Mouse (Mus musculus) thymus, postnatal 0 days (tissue): ENCODE data around the gene C1ra. TPM values are rescaled to one million over a fixed set of nuclear protein-coding genes. Genes with fewer than 3 reads are reported as not detected.
"Not testable (repeated sequence)": the region's sequence is repeated elsewhere in the genome, so short reads cannot be mapped to it uniquely, and the experiment has no call there.

Experiments
- DNase-seq: peaks from one replicate; pipeline ENCODE4 v3.0.0-alpha.2; 2015; ENCODE audit warnings: low spot score
- polyA plus RNA-seq: library from polyadenylated mRNA; unstranded; fragments of >200 nt; fragmentation: Nextera tagmentation; extraction: Ambion mirVana; gene quantifications from 2 replicates; pipeline ENCODE4 v1.2.1, GENCODE M21; 2015

The C1ra gene
- 6.5 and 7.4 TPM in 2 replicates for polyA plus RNA-seq

- DNase-seq, result peak; percentile 47
Observed at GRCm38 (mm10) chr6:124512355-124512836, at the start of gene C1ra. Gene C1ra, plus strand, starts transcription at chr6:124512405.

- DNase-seq, result peak; percentile 11
Observed at GRCm38 (mm10) chr6:124463881-124464291, 48.3 kb upstream of the C1ra start.

DNA sequence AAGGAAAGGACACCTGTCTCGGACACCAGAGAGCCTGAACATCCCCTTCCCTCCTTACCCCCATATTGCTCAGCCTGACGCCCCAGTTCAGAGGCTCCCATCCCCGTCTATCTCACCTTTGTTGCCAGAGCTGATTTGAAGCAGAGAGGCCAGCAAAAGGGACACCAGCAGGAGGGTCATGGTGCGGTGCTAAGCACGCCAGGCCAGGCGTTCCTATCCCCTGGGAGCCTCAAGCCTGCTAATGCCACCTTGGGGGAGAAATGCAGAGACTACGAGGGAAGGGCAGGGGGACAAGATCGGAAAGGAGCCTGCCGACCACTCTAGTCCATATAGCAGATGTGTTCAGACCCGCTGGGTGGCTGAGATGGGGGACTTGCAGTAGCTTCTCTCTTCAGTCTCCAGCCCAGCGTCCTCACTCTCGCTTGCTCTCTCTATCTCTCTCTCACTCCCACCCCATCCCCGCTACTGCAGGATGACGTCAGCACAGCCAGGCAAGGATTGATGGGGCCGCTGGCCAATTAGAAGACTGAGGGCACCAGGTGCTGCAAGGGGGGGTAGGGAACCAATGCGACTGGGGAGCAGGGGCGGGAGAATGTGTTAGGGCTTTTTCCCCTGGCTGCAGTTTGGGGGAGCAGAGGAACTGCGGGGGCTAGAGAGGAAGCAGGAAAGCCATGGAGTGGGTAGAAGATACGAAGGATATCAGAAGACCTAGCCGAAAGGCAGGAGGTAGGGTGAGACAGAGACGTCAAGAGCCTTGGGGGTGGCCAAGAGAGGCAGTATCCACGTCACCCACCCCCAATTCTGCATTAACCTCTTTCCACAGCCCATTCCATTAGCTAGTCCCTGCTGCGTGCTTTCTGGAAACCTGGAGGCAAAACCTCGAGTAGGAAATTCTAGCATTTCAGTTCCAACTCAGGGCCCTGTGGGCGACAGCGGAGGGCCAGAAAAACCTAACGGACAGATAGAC, 47.6 kb upstream of the C1ra start, which contains the start of gene Clstn3:
Gene Clstn3 (minus strand): TSS at position 490 of the 967 bp plus-strand sequence.
- DNase-seq, result peak; percentile 82

GRCm38 (mm10) chr6:124465299-124465698, 46.9 kb upstream of the C1ra start:
- no peak for DNase-seq

GRCm38 (mm10) chr6:124465729-124466128, 46.5 kb upstream of the C1ra start:
- DNase-seq, result no peak

DNA sequence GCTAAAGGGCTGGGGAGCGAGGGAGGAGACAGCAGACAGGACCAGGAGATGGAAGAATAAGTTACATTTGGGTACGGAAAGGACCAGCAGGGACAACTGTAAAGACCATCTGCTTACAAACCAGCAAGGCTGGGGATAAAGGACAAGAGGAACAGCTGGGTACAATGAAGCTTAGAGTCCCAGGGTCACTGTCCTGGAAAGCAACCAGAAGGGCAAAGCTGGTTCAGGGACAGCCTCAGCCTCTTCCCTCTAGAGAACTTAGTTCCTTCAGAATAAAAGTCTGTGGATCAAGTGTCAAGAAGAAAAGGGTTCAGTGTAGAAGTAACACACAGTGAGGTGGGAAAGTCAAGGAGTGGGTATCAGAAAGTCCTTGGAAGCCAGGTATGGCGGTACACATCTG, 41.1 kb upstream of the C1ra start:
- no peak for DNase-seq

DNA sequence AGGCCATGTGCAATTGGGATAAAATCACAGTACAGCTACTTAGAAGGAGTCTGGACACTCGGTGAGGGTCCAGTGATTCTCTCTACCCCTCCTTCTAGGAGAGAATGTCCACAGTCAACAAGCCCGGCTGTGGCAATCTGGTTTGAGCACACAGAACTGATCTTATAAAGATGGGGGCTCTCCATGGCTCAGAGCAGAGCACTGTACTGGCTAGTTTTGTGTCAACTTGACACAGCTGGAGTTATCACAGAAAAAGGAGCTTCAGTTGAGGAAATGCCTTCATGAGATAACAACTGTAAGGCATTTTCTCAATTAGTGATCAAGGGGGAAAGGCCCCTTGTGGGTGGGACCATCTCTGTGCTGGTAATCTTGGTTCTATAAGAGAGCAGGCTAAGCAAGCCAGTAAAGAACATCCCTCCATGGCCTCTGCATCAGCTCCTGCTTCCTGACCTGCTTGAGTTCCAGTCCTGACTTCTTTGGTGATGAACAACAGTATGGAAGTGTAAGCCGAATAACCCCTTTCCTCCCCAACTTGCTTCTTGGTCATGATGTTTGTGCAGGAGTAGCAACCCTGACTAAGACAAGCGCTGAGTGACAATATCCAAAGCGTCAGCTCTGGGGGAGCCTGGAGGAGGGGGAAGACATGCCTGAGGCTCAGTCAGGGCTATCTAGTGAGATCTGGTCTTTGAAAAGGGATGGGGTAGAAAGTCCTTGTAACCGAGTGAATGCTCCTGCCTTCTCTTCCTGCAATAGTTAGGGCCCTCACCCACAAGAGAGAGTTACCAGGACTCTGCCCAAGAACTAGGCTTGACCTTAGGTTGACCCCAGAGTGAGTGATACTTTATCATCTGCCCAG, 40.2 kb upstream of the C1ra start:
- not testable (repeated sequence) for DNase-seq

DNA sequence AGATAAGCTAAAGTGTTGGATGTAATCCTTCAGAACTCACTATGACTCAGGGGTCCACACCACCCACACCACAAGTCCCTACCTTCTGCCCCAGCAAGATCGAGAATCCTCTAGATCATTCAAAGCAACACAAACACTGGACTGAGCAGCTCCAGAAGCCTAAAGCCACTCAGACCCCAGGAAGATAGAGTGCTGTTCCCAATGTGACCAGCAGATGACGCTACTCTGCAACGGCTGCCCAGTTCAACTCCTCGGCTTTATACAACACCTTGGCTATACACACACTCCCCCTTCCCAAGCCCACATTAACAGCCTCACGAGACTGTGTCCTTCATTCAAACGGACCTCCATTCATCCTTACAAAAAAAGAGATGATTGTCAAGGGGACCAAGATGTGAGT, 39.4 kb upstream of the C1ra start:
- peak; percentile 34 for DNase-seq

DNA sequence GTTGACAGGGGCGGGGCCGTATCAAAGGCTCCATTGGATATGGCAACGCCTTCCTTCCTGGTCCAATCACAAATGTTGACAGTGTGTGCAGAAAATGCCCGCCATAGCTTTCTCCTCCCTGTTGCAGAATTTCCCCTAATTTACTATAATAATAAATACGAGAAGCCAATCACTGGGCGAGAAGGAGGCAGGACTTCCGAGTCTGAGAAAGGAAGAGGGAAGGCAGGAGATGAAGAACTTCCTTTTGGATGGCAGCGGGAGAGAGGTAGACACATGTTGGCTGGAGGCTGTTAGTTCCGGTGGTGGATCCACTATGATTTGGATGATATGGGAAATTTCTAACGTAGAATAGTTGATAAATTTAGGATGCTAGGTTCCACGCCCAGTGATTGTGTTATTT, 37.6 kb upstream of the C1ra start:
- DNase-seq, result no peak

DNA sequence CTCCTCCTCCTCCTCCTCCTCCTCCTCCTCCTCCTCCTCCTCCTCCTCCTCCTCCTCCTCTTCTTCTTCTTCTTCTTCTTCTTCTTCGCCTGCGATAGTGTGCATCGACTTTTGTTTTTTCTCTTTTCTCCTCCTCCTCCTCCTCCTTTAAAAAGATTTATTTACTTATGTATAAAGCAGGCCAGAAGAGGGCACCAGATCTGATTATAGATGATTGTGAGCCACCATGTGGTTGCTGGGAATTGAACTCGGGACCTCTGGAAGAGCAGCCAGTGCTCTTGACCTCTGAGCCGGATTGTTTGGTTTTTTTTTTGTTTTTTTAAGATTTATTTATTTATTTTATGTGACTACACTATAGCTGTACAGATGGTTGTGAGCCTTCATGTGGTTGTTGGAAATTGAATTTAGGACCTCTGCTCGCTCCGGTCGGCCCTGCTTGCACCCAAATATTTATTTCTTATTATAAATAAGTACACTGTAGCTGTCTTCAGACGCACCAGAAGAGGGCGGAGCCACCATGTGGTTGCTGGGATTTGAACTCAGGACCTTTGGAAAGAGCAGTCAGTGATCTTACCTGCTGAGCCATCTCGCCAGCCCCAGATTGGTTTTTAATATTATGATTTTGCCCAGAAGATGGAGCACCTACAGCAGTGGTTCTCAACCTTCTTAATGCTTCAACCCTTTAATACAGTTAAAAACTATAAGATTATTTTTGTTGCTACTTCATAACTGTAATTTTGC, 36.7 kb upstream of the C1ra start:
- not testable (repeated sequence) for DNase-seq

DNA sequence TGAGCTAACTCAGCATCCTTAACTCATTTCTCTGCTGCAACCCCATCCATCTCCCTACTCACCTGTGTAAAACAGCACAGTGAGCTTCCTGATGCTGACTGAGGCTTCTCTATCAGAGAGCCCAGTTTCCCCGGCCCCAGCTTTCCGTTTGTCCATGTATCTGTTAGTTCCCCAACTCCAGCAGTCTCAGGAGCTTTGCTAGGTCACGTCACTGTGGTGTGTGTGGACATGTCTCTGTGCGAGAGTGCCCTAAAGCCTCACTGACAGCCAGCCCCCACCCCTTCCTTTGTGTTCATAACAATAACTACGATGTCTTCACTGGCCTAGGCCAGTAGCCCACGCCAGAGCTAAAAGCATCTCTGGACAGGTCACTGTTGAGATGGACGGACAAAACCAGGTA, 36.0 kb upstream of the C1ra start:
- no peak for DNase-seq

DNA sequence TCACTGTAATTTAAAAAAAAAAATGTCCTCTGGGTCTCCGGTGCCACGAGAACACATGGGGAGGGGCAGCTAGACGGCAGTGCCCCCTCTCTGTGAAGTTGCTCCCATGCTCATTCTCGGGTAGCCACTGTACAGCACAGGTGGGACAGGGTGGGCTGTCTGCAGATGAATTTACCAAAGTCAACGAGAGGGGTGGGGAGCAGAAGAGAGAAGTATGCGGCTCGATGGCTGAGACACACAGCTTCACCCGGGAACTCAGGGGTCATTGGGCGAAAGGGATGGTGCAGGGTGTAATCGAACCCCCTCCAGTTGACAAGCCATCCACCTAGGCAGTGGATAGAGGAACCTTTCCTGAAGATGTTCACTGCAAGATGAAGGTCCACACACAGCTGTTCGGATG, 35.4 kb upstream of the C1ra start:
- no peak for DNase-seq

DNA sequence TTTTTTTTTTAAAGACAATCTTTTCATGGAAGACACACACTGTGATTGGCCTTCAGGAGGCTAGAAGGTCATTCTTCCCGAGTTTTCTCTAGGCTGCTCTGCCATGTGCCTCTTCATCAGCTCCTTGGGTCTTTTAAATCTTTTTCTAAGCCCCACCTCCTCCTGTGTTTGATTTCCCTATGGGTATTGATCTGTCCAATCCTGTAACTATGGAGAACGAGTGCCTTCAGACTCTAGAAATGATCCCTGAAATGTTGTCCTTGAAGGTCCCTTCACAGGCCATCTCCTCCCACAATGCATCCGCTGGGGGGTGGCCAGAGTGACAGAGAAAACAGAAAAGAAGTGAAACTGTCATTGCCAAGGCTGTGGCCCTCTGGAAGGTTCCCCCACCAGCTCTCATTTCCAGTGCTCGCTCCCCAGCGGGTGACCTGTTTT, 35.0 kb upstream of the C1ra start:
- no peak for DNase-seq

GRCm38 (mm10) chr6:124477922-124478651, 34.1 kb upstream of the C1ra start:
- no peak for DNase-seq

- DNase-seq, result no peak
Observed at GRCm38 (mm10) chr6:124478874-124479572, 33.2 kb upstream of the C1ra start.

- DNase-seq, result no peak
Observed at GRCm38 (mm10) chr6:124479573-124479930, 32.7 kb upstream of the C1ra start.

DNA sequence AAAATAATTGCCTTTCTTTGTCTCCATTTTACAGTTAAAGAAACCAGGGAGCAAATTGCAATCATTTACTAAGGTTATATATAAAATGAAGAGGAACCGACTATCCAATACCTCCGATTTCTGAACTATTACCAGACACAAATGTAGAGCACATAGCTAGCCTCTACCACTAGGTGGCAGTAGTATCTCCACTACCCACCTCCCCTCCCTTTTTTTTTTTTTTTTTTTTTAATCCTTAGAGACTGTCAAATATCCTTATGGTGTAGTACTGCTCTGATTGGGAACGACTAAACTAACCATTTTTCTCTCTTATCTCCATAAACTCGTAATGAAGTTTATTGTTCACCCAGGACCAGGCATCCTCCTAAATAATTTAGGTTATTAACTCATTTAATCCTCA, 31.9 kb upstream of the C1ra start:
- DNase-seq, result peak; percentile 56

GRCm38 (mm10) chr6:124481571-124481970, 30.6 kb upstream of the C1ra start:
- DNase-seq, result peak; percentile 20

DNA sequence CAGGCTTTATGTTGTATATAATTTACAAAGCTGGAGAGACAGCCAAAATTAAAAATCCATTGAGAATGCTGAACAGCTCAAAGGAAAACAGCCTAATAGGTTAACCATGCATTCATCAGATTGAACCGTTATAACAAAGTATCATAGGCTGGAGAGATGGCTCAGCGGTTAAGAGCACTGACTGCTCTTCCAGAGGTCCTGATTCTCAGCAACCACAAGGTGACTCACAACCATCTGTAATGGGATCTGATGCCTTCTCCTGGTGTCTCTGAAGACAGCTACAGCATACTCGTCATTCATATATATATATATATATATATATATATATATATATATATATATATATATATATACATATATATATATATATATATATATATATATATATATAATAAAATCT, 28.4 kb upstream of the C1ra start:
- not testable (repeated sequence) for DNase-seq

- no peak for DNase-seq
Observed at GRCm38 (mm10) chr6:124484851-124485250, 27.4 kb upstream of the C1ra start.
